Mouse (Mus musculus) kidney, embryonic 15.5 days (tissue): Measurements from ENCODE around the gene Tgif1. TPM values are rescaled to one million over a fixed set of nuclear protein-coding genes. Genes with fewer than 3 reads are reported as not detected.

Experiments
- ATAC-seq: fragments of 200-750 bp; cut with Nextera tagmentation; replicated peaks from 2 replicates; pipeline ENCODE4 v1.8.0; 2017; ENCODE audit warnings: moderate TSS enrichment; ENCODE audit not compliant: low FRiP score
- H3K27ac ChIP-seq: fragments of 300-500 bp; sonication (generic); 2 replicates; pipeline ENCODE4 v1.5.1; 2015; ENCODE audit warnings: mild to moderate bottlenecking, inconsistent platforms
- H3K27me3 ChIP-seq: fragments of 300-500 bp; sonication (generic); 2 replicates; pipeline ENCODE4 v1.6.1; 2015; ENCODE audit warnings: inconsistent platforms
- H3K36me3 ChIP-seq: fragments of 300-500 bp; sonication (generic); 2 replicates; pipeline ENCODE4 v1.6.1; 2015; ENCODE audit warnings: inconsistent platforms
- H3K4me1 ChIP-seq: fragments of 300-500 bp; sonication (generic); 2 replicates; pipeline ENCODE4 v1.6.1; 2015; ENCODE audit warnings: inconsistent platforms
- H3K4me2 ChIP-seq: fragments of 300-500 bp; sonication (generic); 2 replicates; pipeline ENCODE4 v1.6.1; 2015; ENCODE audit warnings: moderate library complexity, mild to moderate bottlenecking, inconsistent platforms
- H3K4me3 ChIP-seq: fragments of 300-500 bp; sonication (generic); replicated peaks from 2 replicates; pipeline ENCODE4 v1.5.1; 2015; ENCODE audit warnings: mild to moderate bottlenecking, inconsistent platforms
- H3K9ac ChIP-seq: fragments of 300-500 bp; sonication (generic); 2 replicates; pipeline ENCODE4 v1.6.1; 2015; ENCODE audit warnings: mild to moderate bottlenecking, inconsistent platforms
- H3K9me3 ChIP-seq: fragments of 300-500 bp; sonication (generic); replicated peaks from 2 replicates; pipeline ENCODE4 v1.6.1; 2016; ENCODE audit warnings: inconsistent platforms
- WGBS: fragments of 180-500 bp; shearing (Covaris S2); methylation state at CpG from one replicate; pipeline ENCODE4 v1.1.7; 2015; ENCODE audit warnings: mixed read lengths; 5-methylcytosine and 5-hydroxymethylcytosine counted together
- polyA plus RNA-seq: library from polyadenylated mRNA; unstranded; fragments of >200 nt; fragmentation: Nextera tagmentation; extraction: Ambion mirVana; gene quantifications from 2 replicates; pipeline ENCODE4 v1.2.1, GENCODE M21; 2015

The Tgif1 gene
- polyA plus RNA-seq, 1 experiment from 2014 or later = 87.9 TPM

GRCm38 (mm10) chr17:70817862-70818451 is 35.4 kb downstream of the Tgif1 start:
- H3K9me3 ChIP-seq = no peaks in the 10 kb centered on the region
- no peaks in the 10 kb centered on the region for H3K36me3 ChIP-seq
- WGBS = 3% methylated on average over 47 of the region's 51 CpGs
- peak overlapping the region; percentile 55 for H3K4me3 ChIP-seq
- ATAC-seq = peak; percentile 78
- peak overlapping the region; percentile 40 for H3K9ac ChIP-seq
- peak overlapping the region; percentile 90 for H3K4me2 ChIP-seq
- H3K27me3 ChIP-seq = peaks cover 42% of the 10 kb centered on the region
- no peak overlapping the region for H3K27ac ChIP-seq
- H3K4me1 ChIP-seq = peaks cover 10% of the 10 kb centered on the region; the same call in 1 of the 2 replicates

GRCm38 (mm10) chr17:70815001-70815400 is 38.3 kb downstream of the Tgif1 start:
- Histone ChIP-seq H3K27ac (no peak overlapping the region), H3K9me3 (no peaks in the 10 kb centered on the region), H3K4me1 (peaks cover 11% of the 10 kb centered on the region; the same call in 1 of the 2 replicates), H3K4me3 (no peak overlapping the region), H3K36me3 (no peaks in the 10 kb centered on the region), H3K9ac (no peak overlapping the region), H3K27me3 (peaks cover 37% of the 10 kb centered on the region), H3K4me2 (no peak overlapping the region)
- WGBS = 83% methylated on average over 8 of the region's 8 CpGs
- no peak for ATAC-seq

DNA sequence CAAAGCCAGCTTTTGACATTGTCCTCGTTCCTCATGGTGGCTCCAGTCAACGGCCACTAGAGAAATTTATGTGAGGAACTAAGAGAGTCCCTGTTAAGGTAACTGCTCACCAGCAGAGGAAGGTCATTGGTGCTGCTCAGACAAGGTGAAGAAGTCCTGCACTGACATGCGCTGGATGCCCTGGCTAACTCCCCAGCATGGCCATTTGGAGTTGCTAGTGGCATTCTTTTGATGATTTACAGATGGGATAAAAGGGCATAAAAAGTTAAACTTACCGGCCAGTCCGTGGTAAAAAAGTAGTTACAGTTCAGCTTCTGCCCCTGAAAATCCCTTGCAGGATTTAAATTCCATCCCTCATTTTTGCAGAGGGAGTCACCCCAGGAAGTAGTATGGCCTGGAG is 42.6 kb downstream of the Tgif1 start:
- H3K9ac ChIP-seq = no peak overlapping the region
- WGBS = 59% methylated on average over 5 of the region's 5 CpGs
- H3K4me1 ChIP-seq = peaks cover 13% of the 10 kb centered on the region
- no peaks in the 10 kb centered on the region for H3K36me3 ChIP-seq
- H3K4me3 ChIP-seq = no peak overlapping the region
- H3K27me3 ChIP-seq = peaks cover 4% of the 10 kb centered on the region; the same call in 1 of the 2 replicates
- no peak overlapping the region for H3K4me2 ChIP-seq
- H3K9me3 ChIP-seq = no peaks in the 10 kb centered on the region
- no peak for ATAC-seq
- H3K27ac ChIP-seq = peak overlapping the region; percentile 9; the same call in 1 of the 2 replicates

GRCm38 (mm10) chr17:70809776-70810175 is 43.6 kb downstream of the Tgif1 start:
- Histone ChIP-seq H3K27ac (no peak overlapping the region), H3K36me3 (no peaks in the 10 kb centered on the region), H3K9ac (no peak overlapping the region), H3K4me1 (peaks cover 13% of the 10 kb centered on the region), H3K9me3 (no peaks in the 10 kb centered on the region), H3K4me3 (no peak overlapping the region), H3K4me2 (no peak overlapping the region), H3K27me3 (no peaks in the 10 kb centered on the region)
- WGBS = 14% methylated on average over 3 of the region's 3 CpGs
- ATAC-seq = peak; percentile 55; the same call in 1 of the 2 replicates

DNA sequence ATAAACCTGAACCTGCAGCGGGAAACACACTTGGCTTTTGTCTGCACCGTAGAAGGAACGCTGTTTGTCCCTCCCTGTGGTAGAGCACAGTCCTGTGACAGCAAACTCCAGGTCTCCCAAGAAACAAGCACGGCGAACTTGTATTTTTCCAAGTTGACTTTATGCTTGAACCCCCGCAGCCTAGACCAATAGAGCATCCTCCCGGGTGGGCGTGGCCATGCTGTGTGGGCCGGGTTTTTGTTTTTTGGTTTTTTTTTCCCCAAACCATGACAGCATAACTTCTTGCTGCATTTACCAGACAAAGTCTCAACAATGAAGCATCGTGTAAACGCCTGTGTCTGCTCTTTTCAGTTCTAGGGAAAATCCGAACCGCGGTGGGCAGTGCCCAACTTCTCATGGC is 44.5 kb downstream of the Tgif1 start:
- ATAC-seq = no peak

DNA sequence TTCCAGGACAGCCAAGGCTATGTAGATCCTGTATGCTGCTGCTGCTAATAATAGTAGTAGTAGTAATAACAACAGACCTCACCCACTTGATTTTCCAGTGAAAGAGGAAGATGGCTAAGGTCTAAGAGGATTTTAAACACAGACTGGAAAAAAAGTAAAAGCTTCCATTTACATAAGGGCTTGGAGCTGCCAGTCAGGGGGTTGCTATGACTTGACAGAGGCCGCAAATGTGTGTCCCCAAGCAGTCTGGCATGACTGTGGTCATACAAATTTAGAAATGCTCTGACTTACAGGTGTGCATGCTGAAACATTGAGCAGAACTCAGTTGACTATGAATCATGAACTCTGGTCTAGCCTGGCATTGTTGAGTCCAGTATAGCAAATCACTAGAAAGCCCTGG is 45.5 kb downstream of the Tgif1 start:
- Histone ChIP-seq H3K27ac (no peak overlapping the region), H3K36me3 (no peaks in the 10 kb centered on the region), H3K9ac (no peak overlapping the region), H3K4me3 (no peak overlapping the region), H3K4me2 (no peak overlapping the region), H3K9me3 (no peaks in the 10 kb centered on the region), H3K4me1 (peaks cover 13% of the 10 kb centered on the region), H3K27me3 (no peaks in the 10 kb centered on the region)
- 92% methylated on average over 1 of the region's 1 CpGs for WGBS
- ATAC-seq = no peak

More for the DNA sequence above, 44.5 kb downstream of the Tgif1 start:
- no peaks in the 10 kb centered on the region for H3K9me3 ChIP-seq
- H3K4me1 ChIP-seq = peaks cover 13% of the 10 kb centered on the region
- H3K27ac ChIP-seq = no peak overlapping the region
- no peaks in the 10 kb centered on the region for H3K27me3 ChIP-seq
- no peak overlapping the region for H3K4me3 ChIP-seq
- peak overlapping the region; percentile 39 for H3K4me2 ChIP-seq
- H3K9ac ChIP-seq = no peak overlapping the region
- no peaks in the 10 kb centered on the region for H3K36me3 ChIP-seq
- WGBS = 43% methylated on average over 14 of the region's 14 CpGs

- Histone ChIP-seq H3K27me3 (no peaks in the 10 kb centered on the region), H3K4me1 (peaks cover 13% of the 10 kb centered on the region), H3K27ac (no peak overlapping the region), H3K4me2 (no peak overlapping the region), H3K4me3 (no peak overlapping the region), H3K9me3 (no peaks in the 10 kb centered on the region), H3K9ac (no peak overlapping the region), H3K36me3 (no peaks in the 10 kb centered on the region)
- no peak for ATAC-seq
- WGBS = 93% methylated on average over 2 of the region's 2 CpGs
These were observed 46.7 kb downstream of the Tgif1 start for GRCm38 (mm10) chr17:70806600-70806999.

DNA sequence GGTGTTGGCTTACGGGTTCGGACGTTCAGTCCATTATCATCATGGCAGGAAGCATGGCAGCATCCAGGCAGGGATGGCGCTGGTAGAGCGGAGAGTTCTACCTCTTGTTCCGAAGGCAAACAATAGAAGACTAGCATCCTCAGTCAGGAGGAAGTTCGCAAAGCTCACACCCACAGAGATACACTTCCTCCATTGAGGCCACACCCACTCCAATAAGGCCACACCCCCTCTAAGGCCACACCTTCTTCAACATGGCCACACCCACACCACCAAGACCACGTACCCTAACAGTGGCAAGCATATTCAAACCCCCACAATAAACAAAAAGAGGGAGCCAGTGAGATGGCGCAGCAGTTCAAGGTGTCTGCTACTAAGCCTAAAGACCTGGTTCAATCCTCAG is 47.5 kb downstream of the Tgif1 start:
- 94% methylated on average over 9 of the region's 9 CpGs for WGBS
- no peaks in the 10 kb centered on the region for H3K27me3 ChIP-seq

DNA sequence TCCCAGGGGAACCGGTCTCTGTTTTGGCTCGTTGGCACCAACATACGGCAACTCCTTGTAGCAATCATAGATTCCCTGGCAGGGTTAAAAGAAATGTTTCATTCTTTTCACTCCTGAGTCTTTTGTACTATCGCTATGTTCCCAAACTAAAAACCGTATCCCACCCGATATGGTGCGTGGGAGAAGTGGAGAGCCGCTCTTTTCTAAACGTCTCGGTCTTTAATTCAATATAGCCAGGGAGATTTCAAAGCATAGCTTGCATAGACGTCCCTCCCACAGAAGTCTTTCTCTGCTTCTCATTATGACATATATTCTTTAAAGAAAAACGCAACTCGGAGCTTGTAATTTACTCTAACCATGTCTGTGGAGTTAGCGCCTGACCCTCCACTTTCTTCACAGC is 51.3 kb downstream of the Tgif1 start:
- Histone ChIP-seq H3K4me1 (peaks cover 12% of the 10 kb centered on the region), H3K27me3 (no peaks in the 10 kb centered on the region), H3K4me2 (no peak overlapping the region), H3K9ac (no peak overlapping the region), H3K36me3 (no peaks in the 10 kb centered on the region), H3K4me3 (no peak overlapping the region), H3K27ac (no peak overlapping the region), H3K9me3 (no peaks in the 10 kb centered on the region)
- ATAC-seq = no peak
- WGBS = 74% methylated on average over 14 of the region's 14 CpGs

More for the DNA sequence above, 47.5 kb downstream of the Tgif1 start:
- H3K9ac ChIP-seq = no peak overlapping the region
- no peak for ATAC-seq
- peaks cover 13% of the 10 kb centered on the region for H3K4me1 ChIP-seq
- no peak overlapping the region for H3K4me2 ChIP-seq
- H3K4me3 ChIP-seq = no peak overlapping the region
- no peaks in the 10 kb centered on the region for H3K9me3 ChIP-seq
- H3K27ac ChIP-seq = no peak overlapping the region
- no peaks in the 10 kb centered on the region for H3K36me3 ChIP-seq

- WGBS = 60% methylated on average over 4 of the region's 4 CpGs
- peak overlapping the region; percentile 62; the same call in 1 of the 2 replicates for H3K27ac ChIP-seq
These were observed 54.1 kb downstream of the Tgif1 start for GRCm38 (mm10) chr17:70799266-70799665.

DNA sequence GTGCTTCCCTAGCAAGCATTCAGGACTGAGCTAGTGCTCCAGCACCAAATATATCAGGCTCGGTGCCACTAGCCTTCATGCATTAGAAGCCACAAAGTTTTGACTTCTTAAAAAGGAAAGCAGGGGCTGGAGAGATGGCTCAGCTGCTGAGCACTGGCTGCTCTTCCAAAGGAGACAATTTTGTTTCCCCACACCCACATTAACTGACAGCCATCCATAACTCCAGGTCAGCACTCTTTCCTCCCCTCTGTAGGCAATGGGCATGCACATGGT is 55.6 kb downstream of the Tgif1 start:
- no peak overlapping the region for H3K27ac ChIP-seq

More at GRCm38 (mm10) chr17:70799266-70799665, 54.1 kb downstream of the Tgif1 start:
- no peaks in the 10 kb centered on the region for H3K27me3 ChIP-seq
- no peaks in the 10 kb centered on the region for H3K36me3 ChIP-seq
- no peak overlapping the region for H3K4me3 ChIP-seq
- H3K4me1 ChIP-seq = peaks cover 28% of the 10 kb centered on the region
- H3K4me2 ChIP-seq = no peak overlapping the region
- H3K9me3 ChIP-seq = no peaks in the 10 kb centered on the region
- no peak for ATAC-seq
- H3K9ac ChIP-seq = no peak overlapping the region

GRCm38 (mm10) chr17:70796940-70797772 is 56.2 kb downstream of the Tgif1 start:
- Histone ChIP-seq H3K4me2 (no peak overlapping the region), H3K4me1 (peaks cover 33% of the 10 kb centered on the region), H3K36me3 (no peaks in the 10 kb centered on the region), H3K4me3 (no peak overlapping the region), H3K9me3 (no peaks in the 10 kb centered on the region), H3K9ac (no peak overlapping the region), H3K27me3 (no peaks in the 10 kb centered on the region), H3K27ac (no peak overlapping the region)
- WGBS = 76% methylated on average over 8 of the region's 8 CpGs
- ATAC-seq = no peak

More for the DNA sequence above, 55.6 kb downstream of the Tgif1 start:
- 68% methylated on average over 1 of the region's 1 CpGs for WGBS
- H3K4me3 ChIP-seq = no peak overlapping the region
- H3K9me3 ChIP-seq = no peaks in the 10 kb centered on the region
- H3K27me3 ChIP-seq = no peaks in the 10 kb centered on the region
- no peak for ATAC-seq
- H3K4me2 ChIP-seq = no peak overlapping the region
- peaks cover 33% of the 10 kb centered on the region for H3K4me1 ChIP-seq
- no peaks in the 10 kb centered on the region for H3K36me3 ChIP-seq
- H3K9ac ChIP-seq = no peak overlapping the region
